Mouse (Mus musculus) T-cell, adult 2 months (primary cell): ENCODE data around the gene Gm28038.

Experiments
- DNase-seq: peaks from one replicate; pipeline ENCODE4 v3.0.0; 2022; ENCODE audit warnings: low spot score

The Gm28038 gene

GRCm38 (mm10) chr2:30285416-30286181 lies 4.8 kb downstream of the Gm28038 start:
- DNase-seq = no peak

- peak; percentile 96 for DNase-seq
These were observed 5.6 kb downstream of the Gm28038 start, which contains the start of the genes Dolk and Nup188 for GRCm38 (mm10) chr2:30286192-30287026. Gene Dolk (minus strand): TSS chr2:30286334. Gene Nup188 (plus strand): TSS chr2:30286397.

GRCm38 (mm10) chr2:30287027-30287373 lies 6.2 kb downstream of the Gm28038 start:
- peak; percentile 20 for DNase-seq

- no peak for DNase-seq
These were observed 18.7 kb downstream of the Gm28038 start for GRCm38 (mm10) chr2:30299525-30299924.

- no peak for DNase-seq
These were observed 19.1 kb downstream of the Gm28038 start for GRCm38 (mm10) chr2:30299966-30300365.

GRCm38 (mm10) chr2:30306087-30306486 lies 25.2 kb downstream of the Gm28038 start:
- DNase-seq = no peak

- DNase-seq = no peak
These were observed 28.5 kb downstream of the Gm28038 start for GRCm38 (mm10) chr2:30309351-30309750.

GRCm38 (mm10) chr2:30311481-30311880 lies 30.6 kb downstream of the Gm28038 start:
- no peak for DNase-seq

GRCm38 (mm10) chr2:30316136-30316535 lies 35.3 kb downstream of the Gm28038 start:
- DNase-seq = no peak

- DNase-seq = no peak
These were observed 36.1 kb downstream of the Gm28038 start for GRCm38 (mm10) chr2:30316955-30317354.

GRCm38 (mm10) chr2:30319260-30319659 lies 38.4 kb downstream of the Gm28038 start:
- no peak for DNase-seq

- no peak for DNase-seq
These were observed 42.3 kb downstream of the Gm28038 start for GRCm38 (mm10) chr2:30323111-30323510.

- no peak for DNase-seq
These were observed 44.5 kb downstream of the Gm28038 start for GRCm38 (mm10) chr2:30325296-30325695.

GRCm38 (mm10) chr2:30327276-30327675 lies 46.4 kb downstream of the Gm28038 start:
- DNase-seq = no peak

GRCm38 (mm10) chr2:30328791-30329190 lies 47.9 kb downstream of the Gm28038 start:
- no peak for DNase-seq

- DNase-seq = no peak
These were observed 54.5 kb downstream of the Gm28038 start for GRCm38 (mm10) chr2:30335324-30335723.

GRCm38 (mm10) chr2:30336174-30336915 lies 55.5 kb downstream of the Gm28038 start:
- DNase-seq = no peak

GRCm38 (mm10) chr2:30337179-30337578 lies 56.3 kb downstream of the Gm28038 start:
- DNase-seq = no peak

GRCm38 (mm10) chr2:30342061-30342460 lies 61.2 kb downstream of the Gm28038 start:
- DNase-seq = no peak

GRCm38 (mm10) chr2:30342544-30342943 lies 61.7 kb downstream of the Gm28038 start:
- no peak for DNase-seq

- DNase-seq = no peak
These were observed 62.8 kb downstream of the Gm28038 start for GRCm38 (mm10) chr2:30343601-30344137.
